In genomic region chr6:59195849-59196635, GRCm38 (mm10) we compare ENCODE assay signal across 28 mouse cellular contexts. TPM values are rescaled to one million over a fixed set of nuclear protein-coding genes. Genes with fewer than 3 reads are reported as not detected.
DNase-seq lines count a peak whose midpoint lies in the region; ATAC-seq and TF ChIP-seq lines count a peak whose summit lies in the region.
"Had no signal": no experiment of that assay in that cellular context is flagged by ENCODE, and none has a peak within 500 bp of the region (broad histone marks: within the 10 kb centered on the region; RNA-seq: fewer than 3 reads in every experiment).

No protein-coding gene starts in this region.

- peaks cover 8% of the 10 kb centered on the region; the same call in 1 of the 2 replicates for H3K4me1 ChIP-seq in heart, embryonic 12.5 days (replicated peaks)
- H3K4me1 ChIP-seq in thymus, adult 2 months (replicated peaks; ENCODE audit: control insufficient read depth, insufficient read depth, low read length), result no peaks in the 10 kb centered on the region
- H3K4me1 ChIP-seq: embryonic facial prominence, embryonic 12.5 days; neural tube, embryonic 15.5 days had no signal

- intact Hi-C loops in heart, postnatal 10 days (cut with DNase I), result no loop called here

- H3K27me3 ChIP-seq in heart, embryonic 12.5 days (replicated peaks), result no peaks in the 10 kb centered on the region
- H3K27me3 ChIP-seq in thymus, adult 2 months (ENCODE audit: control insufficient read depth, insufficient read depth, low read length), result no peaks in the 10 kb centered on the region
- H3K27me3 ChIP-seq: embryonic facial prominence, embryonic 12.5 days; neural tube, embryonic 15.5 days had no signal

- ATAC-seq in heart, embryonic 12.5 days (ENCODE audit: insufficient number of reproducible peaks, low FRiP score), result no peak
- ATAC-seq: CD4-positive, CD25-positive, alpha-beta regulatory T cell, adult 4 months; forebrain, embryonic 14.5 days; intestine, postnatal 0 days had no signal

- no peak overlapping the region for H3K9ac ChIP-seq in heart, embryonic 12.5 days
- H3K9ac ChIP-seq: embryonic facial prominence, embryonic 12.5 days; hindbrain, embryonic 14.5 days; liver, embryonic 14.5 days; neural tube, embryonic 15.5 days had no signal

- DNase-seq in adrenal gland, adult 2 months, result peak; percentile 68
- DNase-seq in adrenal gland, postnatal 25 days, result no peak
- DNase-seq in heart, postnatal 10 days, result no peak
- peak; percentile 52 for DNase-seq in adrenal gland, adult 8-10 months
- DNase-seq in thymus, adult 2 months, result no peak
- DNase-seq in right cerebral cortex, postnatal 25 days, result no peak
- DNase-seq: cerebellum, adult 18-20 months; cerebellum, postnatal 10 days; gastrocnemius, postnatal 14 days; heart, postnatal 4 days; kidney, adult 9 months; kidney, postnatal 10 days; liver; lung, adult 2 months; lung, postnatal 10 days; midbrain, embryonic 14.5 days; retina, postnatal 1 day; spleen, adult 18-20 months; thymus, postnatal 25 days had no signal

- WGBS in heart, embryonic 12.5 days, result 41% methylated on average over 2 of the region's 2 CpGs
- 95% methylated on average over 2 of the region's 2 CpGs for WGBS in thymus, adult 2 months

- H3K9me3 ChIP-seq in heart, embryonic 12.5 days (replicated peaks), result no peaks in the 10 kb centered on the region
- H3K9me3 ChIP-seq: embryonic facial prominence, embryonic 12.5 days; neural tube, embryonic 15.5 days had no signal

- no peak overlapping the region for H3K4me3 ChIP-seq in heart, embryonic 12.5 days
- no peak overlapping the region for H3K4me3 ChIP-seq in thymus, adult 2 months (ENCODE audit: control insufficient read depth, insufficient read depth, low read length)
- H3K4me3 ChIP-seq: embryonic facial prominence, embryonic 12.5 days; neural tube, embryonic 15.5 days had no signal

- no peak overlapping the region for H3K4me2 ChIP-seq in heart, embryonic 12.5 days
- H3K4me2 ChIP-seq: embryonic facial prominence, embryonic 12.5 days; hindbrain, embryonic 14.5 days; neural tube, embryonic 15.5 days had no signal

- H3K27ac ChIP-seq in heart, embryonic 12.5 days (ENCODE audit: poor library complexity, severe bottlenecking), result peak overlapping the region; percentile 38; the same call in 1 of the 2 replicates
- H3K27ac ChIP-seq in thymus, adult 2 months (ENCODE audit: control insufficient read depth, insufficient read depth, low read length), result no peak overlapping the region
- H3K27ac ChIP-seq: embryonic facial prominence, embryonic 12.5 days; hindbrain, embryonic 14.5 days; liver, embryonic 14.5 days; macrophage; neural tube, embryonic 15.5 days had no signal

- no peaks in the 10 kb centered on the region for H3K36me3 ChIP-seq in heart, embryonic 12.5 days
- H3K36me3 ChIP-seq in thymus, adult 2 months (ENCODE audit: control insufficient read depth, insufficient read depth, low read length), result no peaks in the 10 kb centered on the region
- H3K36me3 ChIP-seq: embryonic facial prominence, embryonic 12.5 days; neural tube, embryonic 15.5 days had no signal

- no peak for TF ChIP-seq POLR2A in thymus, adult 2 months (IDR thresholded peaks at IDR 0.05; ENCODE audit: control insufficient read depth, extremely low read depth, insufficient read depth, low read length, poor library complexity)

- no peak for TF ChIP-seq CTCF in thymus, adult 2 months (IDR thresholded peaks at IDR 0.05; ENCODE audit: borderline replicate concordance, control insufficient read depth, extremely low read depth, insufficient read depth, low read length, poor library complexity)

RNA-seq across cellular contexts. Expression of gene Tigd2, which starts 12.6 kb away (rescaled TPM):
- 10 to 100 TPM; 17.6 to 18.7 TPM for total RNA-seq in adrenal gland, adult 2 months (2021)
- polyA plus RNA-seq in adrenal gland, adult 2 months (2012; rRNA removed), result 4.8 and 7.7 TPM in 2 replicates
- total RNA-seq in adrenal gland, postnatal 25 days (2021), result 19.3 and 20.0 TPM in 2 replicates
- polyA plus RNA-seq in heart, embryonic 12.5 days (2016; fragmentation: Nextera tagmentation; extraction: Ambion mirVana), result 16.0 and 16.3 TPM in 2 replicates
- total RNA-seq in heart, postnatal 10 days (2021), result 10 to 100 TPM; 12.1 to 12.8 TPM
- 10 to 100 TPM; 17.3 to 24.4 (median 20.9) TPM for total RNA-seq in adrenal gland, adult 8-10 months (2022)
- 6.1 and 6.9 TPM in 2 replicates for polyA plus RNA-seq in thymus, adult 2 months (2012; rRNA removed)

Comparison
In these comparisons a context has a peak if more than half of its experiments do, and no peak if none do; other contexts are left out.
1. DNase-seq: peak in adrenal gland, adult 2 months (single experiment) and adrenal gland, adult 8-10 months (single experiment); none in adrenal gland, postnatal 25 days (single experiment), heart, postnatal 10 days (0 of 2), thymus, adult 2 months (single experiment) and right cerebral cortex, postnatal 25 days (single experiment).